Mouse (Mus musculus) cerebellum, adult 2 months (tissue): ENCODE measurements around the gene Wnt7b.

Experiments used
- CTCF ChIP-seq: fragments of 200-500 bp; IDR thresholded peaks from 2 replicates; pipeline ENCODE4 v1.5.1; 2011; ENCODE audit warnings: low read depth, mild to moderate bottlenecking, control low read depth, low read length, moderate library complexity, borderline replicate concordance; ENCODE audit not compliant: insufficient read depth
- POLR2A ChIP-seq: fragments of 200-500 bp; IDR thresholded peaks from 2 replicates; pipeline ENCODE4 v1.6.1; 2011; ENCODE audit warnings: low read length, control low read depth, borderline replicate concordance; ENCODE audit not compliant: insufficient read depth

DNA sequence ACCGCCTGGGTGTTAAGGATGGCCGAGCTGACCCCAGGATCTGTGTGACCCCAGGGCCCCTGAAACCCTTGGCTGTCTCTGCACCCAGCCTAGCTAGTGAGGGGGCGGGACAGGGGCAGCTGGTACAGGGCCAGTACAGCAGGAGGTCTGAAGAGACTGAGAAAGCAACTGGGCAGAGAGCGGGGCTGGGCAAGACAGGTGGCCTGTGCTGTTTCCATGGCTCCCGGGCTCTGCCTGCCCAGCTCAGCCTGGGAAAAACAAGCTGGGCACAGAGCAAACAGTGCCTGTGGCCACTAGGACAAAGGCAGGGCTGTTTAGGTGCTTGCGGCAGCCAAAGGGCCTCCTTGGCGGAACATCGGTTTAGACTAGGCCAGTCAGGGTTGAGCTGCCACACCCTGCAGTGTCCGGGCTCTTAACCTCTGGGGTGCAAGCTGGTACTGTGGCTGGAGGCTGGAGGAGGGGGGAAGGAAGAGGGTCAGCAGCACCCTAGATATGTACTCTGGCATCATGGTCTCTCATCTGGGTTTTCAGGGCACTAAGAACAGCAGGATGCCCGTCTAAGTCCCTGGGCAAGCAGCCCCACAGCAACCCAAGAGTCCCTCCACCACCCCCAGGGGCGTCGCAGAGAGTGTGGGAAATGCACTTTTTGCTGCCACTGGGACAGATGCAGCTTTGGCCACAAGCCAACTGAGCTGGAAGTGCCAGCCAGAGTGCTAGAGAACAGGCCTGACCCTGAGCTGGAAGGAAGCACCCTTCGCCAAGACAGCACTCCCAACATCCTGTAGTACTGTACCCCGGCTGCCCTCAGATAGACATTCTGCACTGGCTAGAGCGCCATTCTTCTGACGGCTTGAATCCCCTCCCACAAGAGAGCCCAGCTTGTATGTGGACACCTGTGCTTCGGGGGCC lies 31.3 kb upstream of the Wnt7b start:
- TF ChIP-seq CTCF (no peak), POLR2A (no peak)
